Mouse (Mus musculus): ENCODE results near the gene Defa32. TPM values are rescaled to one million over a fixed set of nuclear protein-coding genes. Genes with fewer than 3 reads are reported as not detected.
"Not testable (repeated sequence)": the region's sequence is repeated elsewhere in the genome, so short reads cannot be mapped to it uniquely, and the experiment has no call there.

Gene Defa32
- polyA plus RNA-seq (2016; fragmentation: Nextera tagmentation; extraction: Ambion mirVana) = not detected in 2 replicates

DNA sequence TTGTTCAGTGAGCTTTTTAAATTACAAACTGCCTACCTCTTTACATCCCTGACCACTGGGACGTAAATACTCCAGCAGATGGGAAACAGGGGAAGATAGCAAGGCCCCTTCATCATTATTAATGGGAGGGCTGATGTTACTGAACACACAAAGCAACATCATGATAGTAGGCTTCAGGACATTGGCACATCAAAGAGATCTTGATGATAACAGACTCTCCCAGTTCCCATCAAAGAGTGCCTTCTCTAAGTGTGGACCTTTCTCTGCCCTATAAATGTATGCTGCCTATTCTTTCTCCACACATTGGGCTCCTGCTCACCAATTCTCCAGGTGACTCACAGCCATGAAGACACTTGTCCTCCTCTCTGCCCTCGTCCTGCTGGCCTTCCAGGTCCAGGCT lies at the start of gene Defa32:
TSS of gene Defa32 (plus strand) at position 301 of the 400 bp plus-strand sequence.
- not testable (repeated sequence) for H3K4me3 ChIP-seq; H3K4me1 ChIP-seq; H3K27ac ChIP-seq (replicated peaks); H3K9me3 ChIP-seq (replicated peaks); DNase-seq (ENCODE audit: low spot score); H3K27me3 ChIP-seq (ENCODE audit: low read depth, poor library complexity, severe bottlenecking); H3K36me3 ChIP-seq
- no CpG with 5 or more reads among the region's 2 CpGs for WGBS

DNA sequence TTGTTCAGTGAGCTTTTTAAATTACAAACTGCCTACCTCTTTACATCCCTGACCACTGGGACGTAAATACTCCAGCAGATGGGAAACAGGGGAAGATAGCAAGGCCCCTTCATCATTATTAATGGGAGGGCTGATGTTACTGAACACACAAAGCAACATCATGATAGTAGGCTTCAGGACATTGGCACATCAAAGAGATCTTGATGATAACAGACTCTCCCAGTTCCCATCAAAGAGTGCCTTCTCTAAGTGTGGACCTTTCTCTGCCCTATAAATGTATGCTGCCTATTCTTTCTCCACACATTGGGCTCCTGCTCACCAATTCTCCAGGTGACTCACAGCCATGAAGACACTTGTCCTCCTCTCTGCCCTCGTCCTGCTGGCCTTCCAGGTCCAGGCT lies 19.9 kb upstream of the Defa32 start, which contains the start of gene Defa20:
TSS of gene Defa20 (plus strand) at position 301 of the 400 bp plus-strand sequence.
- H3K4me3 ChIP-seq; H3K36me3 ChIP-seq; DNase-seq (ENCODE audit: low spot score); H3K9me3 ChIP-seq (replicated peaks); H3K27me3 ChIP-seq (ENCODE audit: low read depth, poor library complexity, severe bottlenecking); H3K27ac ChIP-seq (replicated peaks); H3K4me1 ChIP-seq: not testable (repeated sequence)
- WGBS = no CpG with 5 or more reads among the region's 2 CpGs

DNA sequence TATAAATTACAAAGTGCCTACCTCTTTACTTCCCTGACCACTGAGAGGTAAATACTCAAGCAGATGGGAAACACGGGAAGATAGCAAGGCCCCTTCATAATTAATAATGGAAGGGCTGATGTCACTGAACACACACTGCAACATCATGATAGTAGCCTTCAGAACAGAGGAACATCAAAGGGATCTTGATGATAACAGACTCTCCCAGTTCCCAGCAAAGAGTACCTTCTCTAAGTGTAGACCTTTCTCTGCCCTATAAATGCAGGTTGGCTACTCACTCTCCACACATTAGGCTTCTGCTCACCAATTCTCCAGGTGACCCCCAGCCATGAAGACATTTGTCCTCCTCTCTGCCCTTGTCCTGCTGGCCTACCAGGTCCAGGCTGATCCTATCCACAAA lies 36.3 kb downstream of the Defa32 start, which contains the start of gene Defa37:
TSS of gene Defa37 (plus strand) at position 301 of the 400 bp plus-strand sequence.
- H3K36me3 ChIP-seq; H3K4me1 ChIP-seq; DNase-seq (ENCODE audit: low spot score); H3K27ac ChIP-seq (replicated peaks); H3K27me3 ChIP-seq (ENCODE audit: low read depth, poor library complexity, severe bottlenecking); H3K4me3 ChIP-seq; H3K9me3 ChIP-seq (replicated peaks): not testable (repeated sequence)
- WGBS = no CpG with 5 or more reads among the region's 1 CpGs

Other genes starting within 250 kb of the Defa32 start
- gene Defa27, start 213.5 kb upstream of the Defa32 start, polyA plus RNA-seq (2016; fragmentation: Nextera tagmentation; extraction: Ambion mirVana) = not detected in 2 replicates
- gene Defa29, start 202.0 kb upstream of the Defa32 start, polyA plus RNA-seq (2016; fragmentation: Nextera tagmentation; extraction: Ambion mirVana) = not detected in 2 replicates
- not detected in 2 replicates for gene Defa2, start 150.5 kb upstream of the Defa32 start, polyA plus RNA-seq (2016; fragmentation: Nextera tagmentation; extraction: Ambion mirVana)
- gene Defa33, start 137.2 kb upstream of the Defa32 start, polyA plus RNA-seq (2016; fragmentation: Nextera tagmentation; extraction: Ambion mirVana) = not detected in 2 replicates
- gene Defa36, start 101.6 kb upstream of the Defa32 start, polyA plus RNA-seq (2016; fragmentation: Nextera tagmentation; extraction: Ambion mirVana) = not detected in 2 replicates
- not detected in 2 replicates for gene Gm7849, start 72.5 kb upstream of the Defa32 start, polyA plus RNA-seq (2016; fragmentation: Nextera tagmentation; extraction: Ambion mirVana)
- not detected in 2 replicates for gene Defa20, start 19.8 kb upstream of the Defa32 start, polyA plus RNA-seq (2016; fragmentation: Nextera tagmentation; extraction: Ambion mirVana)
- not detected in 2 replicates for gene Defa37, start 36.4 kb downstream of the Defa32 start, polyA plus RNA-seq (2016; fragmentation: Nextera tagmentation; extraction: Ambion mirVana)
- not detected in 2 replicates for gene Defa28, start 54.0 kb downstream of the Defa32 start, polyA plus RNA-seq (2016; fragmentation: Nextera tagmentation; extraction: Ambion mirVana)
- gene Gm7861, start 65.5 kb downstream of the Defa32 start, polyA plus RNA-seq (2016; fragmentation: Nextera tagmentation; extraction: Ambion mirVana) = not detected in 2 replicates
- not detected in 2 replicates for gene Defa26, start 89.2 kb downstream of the Defa32 start, polyA plus RNA-seq (2016; fragmentation: Nextera tagmentation; extraction: Ambion mirVana)
- gene Defa17, start 126.7 kb downstream of the Defa32 start, polyA plus RNA-seq (2016; fragmentation: Nextera tagmentation; extraction: Ambion mirVana) = not detected in 2 replicates
- not detected in 2 replicates for gene Defa34, start 136.8 kb downstream of the Defa32 start, polyA plus RNA-seq (2016; fragmentation: Nextera tagmentation; extraction: Ambion mirVana)
- gene AY761184, start 174.6 kb downstream of the Defa32 start, polyA plus RNA-seq (2016; fragmentation: Nextera tagmentation; extraction: Ambion mirVana) = not detected in 2 replicates
- gene Defa24, start 205.5 kb downstream of the Defa32 start, polyA plus RNA-seq (2016; fragmentation: Nextera tagmentation; extraction: Ambion mirVana) = not detected in 2 replicates

All from midbrain, embryonic 10.5 days (tissue).